Mouse (Mus musculus): ENCODE measurements around the gene Gm21915.

Gm21915 gene

GRCm38 (mm10) chr9:40670313-40670712 is at the start of gene Gm21915:
Gm21915 (plus strand) TSS chr9:40670613.
- DNase-seq (ENCODE audit: low spot score), result no peak

- DNase-seq (ENCODE audit: low spot score), result no peak
Measured at GRCm38 (mm10) chr9:40622265-40622664, 48.1 kb upstream of the Gm21915 start.

GRCm38 (mm10) chr9:40622793-40623192 is 47.6 kb upstream of the Gm21915 start:
- no peak for DNase-seq (ENCODE audit: low spot score)

- DNase-seq (ENCODE audit: low spot score), result no peak
Measured at GRCm38 (mm10) chr9:40625341-40625740, 45.1 kb upstream of the Gm21915 start.

- no peak for DNase-seq (ENCODE audit: low spot score)
Measured at GRCm38 (mm10) chr9:40626566-40626965, 43.8 kb upstream of the Gm21915 start.

GRCm38 (mm10) chr9:40627146-40627713 is 43.2 kb upstream of the Gm21915 start:
- DNase-seq (ENCODE audit: low spot score), result no peak

- peak; percentile 61 for DNase-seq (ENCODE audit: low spot score)
Measured at GRCm38 (mm10) chr9:40628130-40629069, 42.0 kb upstream of the Gm21915 start.

GRCm38 (mm10) chr9:40629441-40629840 is 41.0 kb upstream of the Gm21915 start:
- DNase-seq (ENCODE audit: low spot score), result no peak

- no peak for DNase-seq (ENCODE audit: low spot score)
Measured at GRCm38 (mm10) chr9:40631101-40631500, 39.3 kb upstream of the Gm21915 start.

- DNase-seq (ENCODE audit: low spot score), result no peak
Measured at GRCm38 (mm10) chr9:40631505-40631904, 38.9 kb upstream of the Gm21915 start.

- DNase-seq (ENCODE audit: low spot score), result peak; percentile 60
Measured at GRCm38 (mm10) chr9:40636054-40636453, 34.4 kb upstream of the Gm21915 start.

- DNase-seq (ENCODE audit: low spot score), result no peak
Measured at GRCm38 (mm10) chr9:40637705-40638393, 32.6 kb upstream of the Gm21915 start.

- DNase-seq (ENCODE audit: low spot score), result peak; percentile 52
Measured at GRCm38 (mm10) chr9:40638394-40639049, 31.9 kb upstream of the Gm21915 start.

GRCm38 (mm10) chr9:40639536-40640187 is 30.8 kb upstream of the Gm21915 start:
- no peak for DNase-seq (ENCODE audit: low spot score)

GRCm38 (mm10) chr9:40641318-40641717 is 29.1 kb upstream of the Gm21915 start:
- DNase-seq (ENCODE audit: low spot score), result no peak

GRCm38 (mm10) chr9:40642470-40643220 is 27.8 kb upstream of the Gm21915 start:
- no peak for DNase-seq (ENCODE audit: low spot score)

GRCm38 (mm10) chr9:40649444-40649843 is 21.0 kb upstream of the Gm21915 start:
- DNase-seq (ENCODE audit: low spot score), result no peak

- no peak for DNase-seq (ENCODE audit: low spot score)
Measured at GRCm38 (mm10) chr9:40649983-40650382, 20.4 kb upstream of the Gm21915 start.

GRCm38 (mm10) chr9:40651239-40651859 is 19.1 kb upstream of the Gm21915 start:
- no peak for DNase-seq (ENCODE audit: low spot score)

- DNase-seq (ENCODE audit: low spot score), result no peak
Measured at GRCm38 (mm10) chr9:40652757-40653156, 17.7 kb upstream of the Gm21915 start.

Measured in MN1 (cell line).